Mouse (Mus musculus) testis, postnatal 14 days (tissue): ENCODE data around the gene Cyb5b.
"Not testable (repeated sequence)": the region's sequence is repeated elsewhere in the genome, so short reads cannot be mapped to it uniquely, and the experiment has no call there.

Experiments used
- DNase-seq: peaks from one replicate; pipeline ENCODE4 v3.0.0; 2021; ENCODE audit warnings: low spot score

The Cyb5b gene

DNA sequence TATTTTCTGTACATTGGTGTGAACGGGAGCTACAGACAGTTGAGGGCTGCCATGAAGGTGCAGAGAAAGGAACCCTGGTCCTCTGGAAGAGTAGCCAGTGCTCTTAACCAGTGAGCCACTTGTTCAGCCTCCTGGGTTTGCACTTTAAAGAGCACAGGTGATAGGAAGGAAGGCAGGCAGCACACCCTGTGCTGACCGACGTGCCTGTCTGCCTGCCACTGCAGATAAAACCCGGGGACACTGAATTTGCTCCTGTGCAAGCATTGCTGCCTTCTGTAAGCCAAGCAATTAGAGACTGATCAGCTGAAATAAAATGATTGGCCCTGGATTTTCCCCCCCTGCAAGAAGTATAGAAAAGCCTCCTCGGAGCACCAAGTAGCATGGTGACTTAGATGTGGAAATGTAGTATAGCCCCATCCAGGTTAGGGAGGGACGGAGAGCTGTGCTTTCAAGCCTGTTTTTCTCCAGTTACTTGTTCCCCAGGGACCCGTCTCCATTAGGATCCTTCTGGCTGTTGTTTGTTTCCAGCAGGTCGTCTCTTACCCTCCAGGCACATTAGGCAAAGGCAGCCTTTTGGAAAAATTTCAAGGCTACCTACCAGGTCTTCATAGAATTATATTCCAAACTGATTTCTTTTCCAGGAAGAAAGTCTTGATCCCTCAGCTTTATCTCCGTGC is 22.7 kb downstream of the Cyb5b start:
- no peak for DNase-seq

DNA sequence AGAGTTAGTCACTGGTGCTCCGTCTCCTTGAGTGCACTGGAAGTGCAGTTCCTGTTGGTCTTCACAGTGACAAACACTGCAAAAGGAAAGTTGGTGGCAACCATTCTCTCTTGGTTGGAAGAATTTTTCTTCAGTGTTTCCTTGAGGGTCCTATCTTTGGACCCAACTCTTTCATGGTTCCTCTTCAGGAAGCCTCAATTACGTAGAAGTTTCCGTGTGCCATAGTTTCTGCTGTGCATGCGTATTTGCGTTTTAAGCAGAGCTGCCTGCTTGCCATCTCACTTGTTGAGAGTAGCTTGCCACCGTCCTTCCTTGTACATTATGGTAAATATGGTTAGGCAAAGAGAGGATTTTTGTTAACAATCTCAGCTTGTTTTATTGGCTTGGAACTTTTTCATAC is 30.7 kb downstream of the Cyb5b start:
- DNase-seq, result no peak

DNA sequence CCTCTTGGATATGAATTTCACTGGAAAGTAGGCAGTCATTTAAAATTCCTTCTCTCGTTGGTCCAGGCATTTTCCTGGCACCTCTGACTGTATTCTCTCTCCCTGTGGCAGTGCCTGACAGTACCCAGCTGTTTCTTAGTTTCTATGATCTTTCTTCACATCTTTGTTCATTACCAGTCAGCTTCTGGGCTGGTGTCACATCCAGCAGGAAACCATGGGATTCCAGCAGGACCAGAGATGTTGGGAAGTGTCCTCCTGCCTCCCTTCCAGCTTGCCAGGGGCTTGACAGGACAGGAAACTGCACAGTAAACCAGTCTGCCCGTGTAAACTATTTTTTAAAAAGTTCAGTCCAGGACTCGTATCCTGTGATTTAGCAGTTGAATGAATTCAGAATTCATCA is 34.6 kb downstream of the Cyb5b start:
- no peak for DNase-seq

DNA sequence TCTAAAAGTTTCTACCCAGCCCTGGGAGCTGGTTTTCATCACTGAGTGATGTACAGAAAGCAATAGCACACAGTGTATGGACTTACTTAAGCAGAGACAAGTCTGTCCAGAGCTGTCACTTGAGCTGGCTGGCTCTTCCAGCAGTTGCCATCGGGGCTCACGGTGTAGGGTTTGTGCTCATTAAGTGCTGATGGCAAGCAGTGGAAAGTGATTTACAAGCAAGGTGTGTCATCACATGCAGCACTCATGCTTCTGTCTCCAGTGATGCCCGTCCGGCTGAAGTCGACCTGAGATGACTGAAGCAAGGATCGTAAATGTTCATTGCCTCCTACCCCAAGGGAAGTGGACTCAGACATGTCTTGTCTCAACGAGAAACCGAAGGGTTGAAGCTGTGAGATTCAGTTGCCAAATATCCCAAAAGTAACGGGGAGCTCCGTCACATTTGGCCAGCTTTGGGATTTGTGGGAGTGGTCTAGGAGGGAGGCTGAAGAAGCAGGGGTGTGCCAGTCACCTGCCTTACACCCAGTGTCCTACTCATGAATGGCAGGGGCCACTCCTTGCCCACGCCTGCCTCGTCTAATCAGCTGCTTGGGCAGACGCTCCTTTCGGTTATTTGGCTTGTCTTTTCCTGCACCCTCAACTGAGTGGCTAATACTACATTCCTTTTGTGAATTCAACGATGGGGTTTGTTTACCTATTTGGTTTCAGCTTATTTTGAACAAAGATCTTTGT is 36.4 kb downstream of the Cyb5b start:
- no peak for DNase-seq

DNA sequence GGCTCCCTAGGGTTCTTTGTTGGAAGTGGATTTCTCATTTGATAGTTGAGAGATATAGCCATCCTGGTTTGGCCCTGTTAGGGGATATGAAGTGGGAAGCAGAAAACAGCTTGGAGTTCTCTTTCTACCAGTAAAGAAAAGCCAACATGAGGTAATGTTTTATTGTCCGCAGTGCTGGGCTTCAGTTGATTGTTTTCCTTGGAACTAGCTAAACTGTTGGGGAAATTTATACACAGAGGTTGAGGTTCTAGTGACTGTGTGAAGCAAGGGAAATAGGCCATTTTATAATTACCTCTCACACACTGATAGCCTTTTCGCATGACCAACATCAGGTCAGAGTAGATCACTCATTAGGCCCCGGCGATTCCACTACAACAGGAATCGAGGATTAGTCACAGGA is 37.2 kb downstream of the Cyb5b start:
- DNase-seq, result no peak

DNA sequence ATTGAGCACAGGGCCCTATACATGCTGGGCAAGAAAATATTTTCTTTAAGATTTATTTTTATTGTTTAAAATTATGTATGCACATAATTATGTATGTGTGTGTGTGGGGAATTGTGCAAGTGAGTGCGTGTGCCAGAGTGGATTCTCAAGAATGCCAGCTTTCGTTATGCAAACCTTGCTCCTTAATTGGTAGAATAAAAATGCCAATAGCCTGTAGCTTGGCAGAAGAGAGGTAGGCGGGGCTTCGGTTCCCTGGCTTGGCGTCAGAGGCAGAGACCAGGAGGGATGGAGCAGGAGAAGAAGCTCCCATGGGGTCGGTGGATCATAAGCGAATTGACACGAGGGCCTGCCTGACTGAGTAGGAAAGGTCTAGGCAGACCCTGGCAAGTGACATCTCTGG is 42.2 kb downstream of the Cyb5b start:
- DNase-seq, result no peak

DNA sequence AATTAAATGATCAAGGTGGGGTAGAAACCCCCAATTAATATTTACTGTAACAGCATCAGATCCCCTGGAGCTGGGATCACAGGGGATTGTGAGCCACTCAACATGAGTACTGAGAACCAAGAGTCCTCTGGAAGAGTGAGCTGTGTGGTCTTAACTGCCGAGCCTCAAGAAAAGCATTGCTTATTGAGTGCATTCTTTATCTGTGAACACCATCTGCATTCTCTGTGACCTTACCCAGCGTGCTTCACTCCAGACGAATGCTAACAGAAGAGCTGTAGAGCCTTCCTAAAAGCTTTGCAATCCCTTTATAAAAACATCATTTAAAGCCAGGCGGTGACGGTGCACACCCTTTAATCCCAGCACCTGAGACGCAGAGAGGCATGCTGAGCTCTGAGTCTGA is 42.9 kb downstream of the Cyb5b start:
- no peak for DNase-seq

DNA sequence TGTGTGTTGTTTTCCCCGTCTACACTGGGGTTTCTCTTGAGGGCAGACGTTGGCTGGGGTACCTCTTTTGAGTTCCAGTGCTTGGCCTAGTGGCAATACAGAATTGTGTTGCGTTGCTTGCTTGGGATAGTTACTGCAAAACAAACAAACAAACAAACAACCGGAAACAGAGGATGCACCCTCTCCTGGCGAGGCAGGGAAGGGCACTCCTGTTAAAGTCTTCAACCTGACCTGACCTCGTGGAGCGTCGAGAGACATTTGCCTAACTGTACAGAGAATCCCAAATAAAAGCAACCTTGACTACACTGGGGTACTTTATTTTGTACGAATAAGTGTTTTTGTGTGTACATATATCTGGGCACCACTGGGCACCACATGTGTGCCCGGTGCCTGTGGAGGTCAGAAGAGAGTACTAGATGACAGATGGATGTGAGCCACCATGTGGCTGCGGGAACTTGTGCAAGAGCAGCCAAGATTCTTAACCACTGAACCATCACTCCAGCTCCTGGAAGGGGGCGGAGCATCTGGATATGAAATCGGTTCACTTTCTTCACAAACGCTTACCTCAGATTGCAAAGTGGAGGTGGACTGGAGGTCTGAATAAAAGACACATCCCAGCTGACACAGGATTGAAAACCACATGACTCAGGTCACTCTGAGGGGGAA is 44.5 kb downstream of the Cyb5b start:
- DNase-seq, result no peak

DNA sequence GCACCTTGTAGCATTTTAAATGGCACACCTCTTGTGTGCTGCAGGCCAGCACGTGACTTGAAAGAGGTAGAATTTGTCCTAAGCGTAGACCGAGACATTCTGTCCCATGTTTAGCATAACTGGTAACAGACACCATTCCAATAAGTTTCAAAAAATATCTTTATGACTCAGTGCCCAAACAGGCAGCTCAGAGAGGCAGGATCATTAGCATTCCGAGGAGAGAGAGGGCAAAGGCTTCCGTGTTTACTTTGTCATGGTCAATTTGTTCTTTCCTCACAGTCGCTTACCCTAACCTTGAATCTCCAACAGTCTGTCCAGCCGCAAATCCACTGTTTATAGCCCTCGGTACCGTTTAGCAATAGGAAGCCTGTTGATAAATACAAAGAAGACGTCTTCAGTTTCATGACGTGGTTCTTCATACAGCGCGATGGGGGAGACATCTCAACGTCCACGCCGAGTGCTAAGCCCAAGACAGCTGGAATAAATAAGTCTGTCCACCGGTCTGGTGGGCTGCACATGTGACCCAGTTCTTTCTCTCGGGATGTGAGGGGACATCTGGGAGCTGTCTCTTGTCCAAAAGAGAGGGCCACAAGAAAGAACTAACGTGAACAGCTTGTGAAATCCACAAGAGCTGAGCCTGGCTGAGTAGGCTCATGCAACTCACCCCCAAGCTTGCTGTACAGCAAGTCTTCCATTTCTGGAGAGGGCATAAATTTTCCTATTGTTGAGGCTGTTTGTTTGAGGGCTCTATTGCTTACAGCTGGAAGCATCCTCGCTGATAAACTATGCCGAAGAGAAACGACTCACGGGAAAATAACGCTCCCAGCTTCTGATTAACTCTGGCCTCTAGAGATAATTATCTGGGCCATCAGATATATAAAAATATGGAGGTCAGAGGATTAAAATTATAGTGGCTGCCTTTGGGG is 47.7 kb downstream of the Cyb5b start:
- DNase-seq, result no peak

DNA sequence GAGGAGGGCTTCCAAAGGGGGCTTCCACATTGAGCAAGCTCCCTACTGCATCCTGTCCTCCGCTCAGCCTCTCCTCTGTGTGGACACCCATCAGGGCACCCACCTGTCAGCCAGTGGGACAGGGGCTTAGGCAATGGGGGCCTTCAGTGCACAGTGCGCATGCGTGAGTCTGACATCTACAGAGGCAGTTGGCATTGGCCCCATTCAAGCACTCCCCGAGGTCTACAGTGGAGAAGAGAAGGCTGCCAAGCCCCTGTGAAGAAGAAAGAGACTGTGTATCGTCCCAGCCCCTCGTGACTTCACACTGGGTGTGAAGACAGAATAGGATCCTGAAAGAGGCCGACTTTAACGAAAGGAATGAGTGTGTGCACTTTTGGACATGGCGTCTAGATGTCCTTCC is 54.7 kb downstream of the Cyb5b start:
- peak; percentile 35 for DNase-seq

DNA sequence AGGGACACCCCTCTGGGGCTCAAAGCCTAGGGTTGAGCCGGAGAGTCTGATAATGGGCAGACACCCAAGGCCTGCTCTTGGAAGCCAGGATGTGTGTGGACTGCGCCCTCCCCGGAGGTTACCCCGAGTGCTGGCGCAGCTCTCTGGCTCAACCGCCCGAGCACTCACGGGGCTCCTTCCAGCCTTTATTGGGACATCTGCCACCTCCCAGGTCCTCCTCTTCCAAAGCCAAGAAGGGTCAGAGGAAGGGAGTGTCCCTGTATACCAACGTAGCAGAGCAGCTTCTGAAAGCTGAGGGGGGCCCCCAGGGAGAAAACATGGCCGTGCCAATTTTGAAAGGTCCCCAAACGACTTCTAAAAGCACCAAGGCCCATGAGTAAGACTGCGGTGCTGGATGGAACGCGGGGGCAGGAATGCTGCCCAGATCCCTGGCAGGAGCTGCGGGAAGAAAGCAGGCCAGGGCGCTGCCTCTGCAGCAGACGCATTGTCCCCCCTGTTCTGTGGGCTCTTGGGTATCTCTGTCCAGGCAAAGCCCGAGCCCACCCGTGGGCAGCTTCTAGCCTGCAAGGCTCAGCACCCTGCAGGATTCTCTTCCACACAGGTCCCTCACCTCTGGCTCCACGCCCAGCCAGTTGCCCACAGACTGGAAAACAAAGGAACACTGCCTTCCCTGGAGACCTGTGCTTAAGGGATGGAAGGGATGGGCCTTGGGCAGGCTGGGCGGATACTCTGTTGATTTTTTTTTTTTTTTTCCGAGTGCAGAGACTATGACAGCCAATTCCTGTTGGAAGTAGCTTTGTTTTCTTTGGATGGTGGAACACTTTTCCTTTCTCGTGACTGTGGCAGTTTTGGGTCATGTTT is 55.5 kb downstream of the Cyb5b start:
- peak; percentile 81 for DNase-seq

DNA sequence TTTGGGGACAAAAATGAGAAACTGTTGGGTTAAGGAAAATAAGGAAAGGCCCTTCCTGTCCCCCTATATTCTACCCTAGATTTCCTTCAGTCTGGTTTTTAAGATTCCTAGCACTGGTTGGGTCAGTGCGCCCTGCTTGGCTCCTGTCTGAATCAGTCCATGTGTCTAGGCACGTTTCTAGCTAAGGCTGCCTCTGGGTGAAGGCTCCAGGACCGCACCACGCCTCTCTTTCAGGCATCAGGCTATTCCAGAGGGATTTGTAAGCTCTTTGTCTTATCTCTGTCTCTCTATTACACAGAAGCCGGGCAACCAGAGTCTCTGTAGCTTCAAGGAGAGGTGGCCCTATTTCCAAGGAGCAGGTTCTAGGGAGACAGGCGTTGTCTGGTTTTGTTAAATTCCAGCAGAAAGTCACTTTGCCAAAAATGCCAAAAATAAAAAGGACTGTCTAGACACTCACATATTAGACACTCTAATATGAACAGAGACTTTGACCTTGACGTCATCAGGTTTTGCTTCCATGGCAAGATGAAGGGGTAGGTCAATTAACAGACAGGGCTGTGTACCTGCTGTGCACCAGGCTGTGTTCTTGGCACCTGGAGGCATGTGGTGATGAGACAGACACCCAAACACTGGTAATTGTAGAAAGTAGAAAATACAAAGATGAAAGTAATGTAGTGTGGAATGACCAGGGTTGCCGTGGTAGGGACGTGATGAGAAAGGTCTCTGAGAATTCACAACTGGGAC is 56.5 kb downstream of the Cyb5b start:
- DNase-seq, result no peak

DNA sequence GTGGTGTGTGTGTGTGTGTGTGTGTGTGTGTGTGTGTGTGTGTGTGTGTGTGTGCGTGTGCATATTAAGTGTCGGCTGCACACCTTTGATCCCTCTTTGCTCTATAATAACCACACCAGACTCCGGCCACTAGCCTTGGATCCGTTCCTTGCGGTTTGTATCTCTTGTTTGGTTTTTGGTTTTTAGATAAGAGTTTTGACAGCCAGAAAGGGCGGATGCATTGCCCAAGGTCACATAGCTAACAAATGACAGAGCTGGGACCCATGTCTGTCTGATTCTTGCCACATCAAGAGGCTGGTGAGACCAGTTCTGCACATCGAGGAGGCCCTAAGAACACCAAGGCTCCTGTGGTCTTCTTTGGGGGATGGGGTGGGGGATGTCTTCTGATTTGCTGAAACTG is 58.7 kb downstream of the Cyb5b start:
- DNase-seq, result peak; percentile 29

DNA sequence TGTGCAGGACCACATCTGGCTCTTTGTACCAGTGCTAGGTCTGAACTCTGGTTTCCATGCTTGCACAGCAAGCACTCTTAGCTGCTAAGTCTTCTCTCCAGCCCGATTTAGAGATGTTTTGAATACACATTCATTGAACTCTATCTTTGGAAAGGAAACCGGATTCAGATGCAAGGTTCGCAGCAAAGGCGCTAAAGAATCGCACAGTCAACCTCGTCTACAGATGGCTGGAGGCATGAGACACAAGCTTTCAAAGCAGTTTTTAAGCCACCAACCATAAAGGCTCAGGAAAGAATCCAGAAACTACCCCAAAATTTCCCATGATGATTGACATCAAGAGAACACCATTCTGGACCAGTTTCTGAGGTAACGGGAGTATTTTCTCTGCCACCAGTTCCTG is 61.6 kb downstream of the Cyb5b start:
- DNase-seq, result no peak

DNA sequence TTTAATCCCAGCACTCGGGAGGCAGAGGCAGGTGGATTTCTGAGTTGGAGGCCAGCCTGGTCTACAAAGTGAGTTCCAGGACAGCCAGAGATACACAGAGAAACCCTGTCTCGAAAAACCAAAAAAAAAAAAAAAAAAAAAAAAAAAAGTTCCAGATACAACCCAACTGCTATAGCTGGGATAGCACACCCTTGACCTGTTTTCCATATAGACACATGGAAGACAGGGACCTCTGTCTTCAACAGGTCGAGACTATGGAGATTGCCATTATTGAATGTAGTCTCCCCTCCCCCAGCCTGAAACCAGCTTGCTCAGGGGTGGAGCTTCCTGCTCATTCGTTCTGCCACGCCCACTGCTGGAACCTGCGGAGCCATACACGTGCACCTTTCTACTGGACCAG is 66.8 kb downstream of the Cyb5b start:
- not testable (repeated sequence) for DNase-seq

DNA sequence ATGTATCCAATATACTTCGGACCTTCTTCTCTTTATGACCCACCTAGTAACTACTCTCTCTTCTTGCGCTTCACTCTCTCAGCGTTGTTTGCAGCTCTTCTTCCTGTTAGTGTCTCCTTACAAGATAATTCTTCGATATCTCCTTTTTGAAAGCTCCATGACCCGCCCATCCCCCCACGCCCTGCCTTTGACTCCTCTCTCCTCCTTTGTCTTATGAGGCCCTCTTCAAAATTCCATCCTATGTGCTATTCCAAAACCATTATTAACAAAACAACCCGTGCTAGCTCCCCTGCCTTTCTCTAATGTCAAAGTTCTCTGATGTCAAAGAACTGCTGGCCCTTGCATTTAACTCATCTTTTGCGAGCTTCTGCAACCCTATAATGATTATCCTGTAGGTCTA is 67.7 kb downstream of the Cyb5b start:
- DNase-seq, result peak; percentile 58

DNA sequence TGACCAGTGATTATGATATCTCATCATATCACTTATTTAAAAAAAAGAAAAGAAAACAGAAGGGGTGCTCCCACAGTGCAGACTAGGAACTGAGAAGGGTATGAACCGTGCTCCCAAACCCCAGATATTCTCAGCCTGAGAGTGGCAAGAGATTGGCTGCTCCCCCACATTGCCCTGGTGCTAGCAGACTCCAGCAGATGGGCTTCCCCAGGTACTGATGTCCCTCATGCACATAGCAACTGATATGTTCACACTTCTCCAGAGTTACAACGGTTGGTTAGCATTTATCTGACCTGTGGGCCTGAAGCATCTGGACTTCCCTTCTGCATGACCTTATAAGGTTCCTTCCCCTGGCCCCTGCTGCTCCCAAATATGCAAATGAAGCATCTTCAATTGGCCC is 68.6 kb downstream of the Cyb5b start:
- no peak for DNase-seq

DNA sequence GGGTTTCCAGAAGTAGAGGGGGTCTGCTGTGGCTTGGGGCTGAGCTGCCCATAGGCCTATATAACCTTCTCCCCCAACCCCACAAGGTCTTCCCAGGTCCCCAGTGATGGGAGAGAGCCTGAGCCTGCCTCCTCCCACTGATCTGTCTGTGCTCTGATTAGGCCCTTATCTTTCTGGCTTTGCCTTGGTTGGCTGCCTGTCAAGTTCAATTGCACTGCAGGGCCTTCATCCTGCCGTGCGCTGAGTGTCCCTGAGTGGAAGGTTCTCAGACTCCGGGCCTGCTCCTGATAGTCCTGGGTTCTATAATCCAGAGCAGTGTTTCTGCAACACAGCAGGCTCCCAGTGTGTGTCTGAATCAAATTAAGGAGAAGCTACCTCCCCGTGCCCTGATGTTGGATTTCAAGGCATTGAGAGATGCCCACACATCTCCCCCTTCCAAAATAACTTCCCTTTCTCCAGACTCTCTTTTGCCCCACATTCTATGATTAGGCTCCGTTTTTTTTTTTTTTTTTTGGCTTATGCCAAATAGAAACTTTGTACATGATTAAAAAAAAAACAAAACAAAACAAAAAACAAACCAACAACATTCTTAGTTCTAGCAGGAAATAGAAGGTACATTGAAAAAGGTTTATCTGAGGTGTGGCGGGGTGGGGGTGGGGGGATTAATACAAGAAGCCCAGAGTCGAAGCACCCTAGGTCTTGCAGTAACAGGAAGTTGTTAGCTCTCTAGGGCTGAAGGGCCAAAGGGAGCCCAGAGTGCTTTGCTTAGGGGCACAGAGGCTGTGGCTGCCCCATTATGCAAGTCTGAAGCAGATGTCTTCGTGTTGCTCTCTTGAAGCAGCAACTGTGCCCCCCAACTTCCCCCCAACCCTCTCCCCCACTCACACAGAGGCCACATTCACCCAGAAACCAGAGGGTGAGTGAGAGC is 71.7 kb downstream of the Cyb5b start:
- peak; percentile 77 for DNase-seq

DNA sequence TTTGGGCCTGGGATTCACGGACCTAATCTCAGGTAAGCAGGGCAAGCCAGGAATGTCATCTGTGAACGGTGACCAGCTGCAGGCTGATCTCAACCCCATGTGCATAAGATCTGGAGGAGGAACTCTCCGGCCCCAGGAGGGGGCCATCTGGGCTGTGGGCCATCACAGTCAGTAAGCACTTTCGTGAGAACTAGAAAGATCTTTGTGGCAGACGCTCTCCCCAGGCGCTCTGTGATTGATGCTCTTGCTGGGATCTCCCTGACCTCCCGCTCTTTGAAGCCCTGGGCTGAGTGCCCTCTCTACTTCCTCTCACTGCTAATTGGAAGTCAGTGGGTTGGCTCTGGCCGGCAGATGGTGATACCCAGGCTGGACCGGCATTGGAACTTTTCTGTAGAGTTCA is 75.7 kb downstream of the Cyb5b start:
- DNase-seq, result no peak
